In genomic region chr6:72552171-72553078, GRCm38 (mm10) we compare ENCODE assay signal across 8 mouse cellular contexts. TPM values are rescaled to one million over a fixed set of nuclear protein-coding genes. Genes with fewer than 3 reads are reported as not detected.
DNase-seq lines count a peak whose midpoint lies in the region; ATAC-seq and TF ChIP-seq lines count a peak whose summit lies in the region.

No protein-coding gene starts in this region.

- peak overlapping the region; percentile 56 for H3K4me2 ChIP-seq in embryonic facial prominence, embryonic 11.5 days (ENCODE audit: low read depth, low read length)
- H3K4me2 ChIP-seq in liver, embryonic 15.5 days, result peak overlapping the region; percentile 80

- DNase-seq in A20 (ENCODE audit: low read depth, low spot score), result peak; percentile 69
- peak; percentile 80 for DNase-seq in R1 (ENCODE audit: low read depth, low spot score)
- DNase-seq in embryonic facial prominence, embryonic 11.5 days (ENCODE audit: low spot score), result peak; percentile 87
- DNase-seq in heart, adult 9 months (ENCODE audit: low spot score in 2 of 2), result peak; percentile 81 to 86
- peak; percentile 79 for DNase-seq in kidney, adult 2 months
- DNase-seq in natural killer cell, adult 2 months (ENCODE audit: low spot score in 2 of 2), result peak; percentile 71 to 74
- DNase-seq in testis, postnatal 14 days (ENCODE audit: low spot score), result peak; percentile 66

- no peaks in the 10 kb centered on the region for H3K36me3 ChIP-seq in embryonic facial prominence, embryonic 11.5 days (replicated peaks; ENCODE audit: control insufficient read depth, insufficient read depth, low read depth, low read length)
- no peaks in the 10 kb centered on the region for H3K36me3 ChIP-seq in kidney, adult 2 months (ENCODE audit: control insufficient read depth, insufficient read depth, low read length)
- H3K36me3 ChIP-seq in liver, embryonic 15.5 days (replicated peaks), result no peaks in the 10 kb centered on the region

- TF ChIP-seq CTCF in kidney, adult 2 months (conservative IDR thresholded peaks at IDR 0.05; ENCODE audit: insufficient read depth, insufficient read length, low read depth, low read length), result no peak

- 10% methylated on average over 27 of the region's 27 CpGs for WGBS in embryonic facial prominence, embryonic 11.5 days
- WGBS in kidney, adult 2 months, result 14% methylated on average over 27 of the region's 27 CpGs
- WGBS in liver, embryonic 15.5 days (ENCODE audit: insufficient replicate concordance), result 14% methylated on average over 27 of the region's 27 CpGs

- TF ChIP-seq POLR2A in kidney, adult 2 months (IDR thresholded peaks at IDR 0.05; ENCODE audit: low read depth, low read length), result no peak

- H3K9ac ChIP-seq in embryonic facial prominence, embryonic 11.5 days (replicated peaks; ENCODE audit: low read length), result peak overlapping the region; percentile 60
- peak overlapping the region; percentile 37; the same call in 1 of the 2 replicates for H3K9ac ChIP-seq in liver, embryonic 15.5 days

- no peaks in the 10 kb centered on the region for H3K27me3 ChIP-seq in embryonic facial prominence, embryonic 11.5 days (ENCODE audit: control insufficient read depth, insufficient read depth, low read length)
- H3K27me3 ChIP-seq in kidney, adult 2 months (replicated peaks; ENCODE audit: control insufficient read depth, insufficient read depth, low read length), result no peaks in the 10 kb centered on the region
- no peaks in the 10 kb centered on the region for H3K27me3 ChIP-seq in liver, embryonic 15.5 days

- no peaks in the 10 kb centered on the region for H3K9me3 ChIP-seq in embryonic facial prominence, embryonic 11.5 days (replicated peaks; ENCODE audit: control insufficient read depth, low read length)
- H3K9me3 ChIP-seq in liver, embryonic 15.5 days (replicated peaks), result no peaks in the 10 kb centered on the region

- H3K27ac ChIP-seq in embryonic facial prominence, embryonic 11.5 days (replicated peaks; ENCODE audit: low read depth, low read length), result peak overlapping the region; percentile 92
- peak overlapping the region; percentile 90 for H3K27ac ChIP-seq in kidney, adult 2 months (ENCODE audit: insufficient read depth, low read depth, low read length)
- peak overlapping the region; percentile 61 for H3K27ac ChIP-seq in liver, embryonic 15.5 days (replicated peaks)

- peak overlapping the region; percentile 30 for H3K4me3 ChIP-seq in embryonic facial prominence, embryonic 11.5 days (ENCODE audit: low read depth, low read length)
- H3K4me3 ChIP-seq in kidney, adult 2 months (ENCODE audit: insufficient read depth, low read depth, low read length), result peak overlapping the region; percentile 29
- peak overlapping the region; percentile 51 for H3K4me3 ChIP-seq in liver, embryonic 15.5 days (replicated peaks)

- peaks cover 3% of the 10 kb centered on the region; the same call in 1 of the 2 replicates for H3K4me1 ChIP-seq in embryonic facial prominence, embryonic 11.5 days (ENCODE audit: control insufficient read depth, insufficient read depth, low read length)
- peaks cover 11% of the 10 kb centered on the region; the same call in 1 of the 2 replicates for H3K4me1 ChIP-seq in kidney, adult 2 months (ENCODE audit: control insufficient read depth, insufficient read depth, low read length)
- peaks cover 40% of the 10 kb centered on the region for H3K4me1 ChIP-seq in liver, embryonic 15.5 days (replicated peaks)

- peak; percentile 87 for ATAC-seq in embryonic facial prominence, embryonic 11.5 days (replicated peaks; ENCODE audit: insufficient number of reproducible peaks, low FRiP score, low TSS enrichment, low read depth)
- peak; percentile 67 for ATAC-seq in liver, embryonic 15.5 days (ENCODE audit: insufficient read depth)

RNA-seq across cellular contexts. Expression of gene Capg, which starts 8.2 kb away (rescaled TPM):
- polyA plus RNA-seq in embryonic facial prominence, embryonic 11.5 days (2014; fragmentation: Nextera tagmentation; extraction: Ambion mirVana), result 17.5 and 20.8 TPM in 2 replicates
- polyA plus RNA-seq in kidney, adult 2 months (2012; rRNA removed), result 64.3 and 70.9 TPM in 2 replicates
- polyA plus RNA-seq in liver, embryonic 15.5 days (2015; fragmentation: Nextera tagmentation; extraction: Ambion mirVana), result 20.4 and 23.8 TPM in 2 replicates

RNA-seq across cellular contexts. Expression of gene Sh2d6, which starts 30.9 kb away (rescaled TPM):
- not detected in 2 replicates for polyA plus RNA-seq in embryonic facial prominence, embryonic 11.5 days (2014; fragmentation: Nextera tagmentation; extraction: Ambion mirVana)
- polyA plus RNA-seq in kidney, adult 2 months (2012; rRNA removed), result 0.09 and 0.12 TPM in 2 replicates
- not detected in 2 replicates for polyA plus RNA-seq in liver, embryonic 15.5 days (2015; fragmentation: Nextera tagmentation; extraction: Ambion mirVana)

RNA-seq across cellular contexts. Expression of gene Elmod3, which starts 45.8 kb away (rescaled TPM):
- polyA plus RNA-seq in embryonic facial prominence, embryonic 11.5 days (2014; fragmentation: Nextera tagmentation; extraction: Ambion mirVana), result 16.4 and 17.2 TPM in 2 replicates
- 43.0 and 43.4 TPM in 2 replicates for polyA plus RNA-seq in kidney, adult 2 months (2012; rRNA removed)
- polyA plus RNA-seq in liver, embryonic 15.5 days (2015; fragmentation: Nextera tagmentation; extraction: Ambion mirVana), result 4.2 TPM in 2 replicates

RNA-seq across cellular contexts. Expression of gene Retsat, which starts 45.9 kb away (rescaled TPM):
- 9.5 and 10.1 TPM in 2 replicates for polyA plus RNA-seq in embryonic facial prominence, embryonic 11.5 days (2014; fragmentation: Nextera tagmentation; extraction: Ambion mirVana)
- 237 and 272 TPM in 2 replicates for polyA plus RNA-seq in kidney, adult 2 months (2012; rRNA removed)
- polyA plus RNA-seq in liver, embryonic 15.5 days (2015; fragmentation: Nextera tagmentation; extraction: Ambion mirVana), result 17.9 and 18.2 TPM in 2 replicates

Comparison
In these comparisons a context has a peak if more than half of its experiments do, and no peak if none do; other contexts are left out.
1. Peak in every context shown above with its lines: DNase-seq, ATAC-seq, H3K4me3 ChIP-seq and H3K27ac ChIP-seq.